Mouse (Mus musculus): ENCODE data around the gene Srms.

- no peak for TF ChIP-seq CTCF (IDR thresholded peaks at IDR 0.05)
- TF ChIP-seq EP300 (IDR thresholded peaks at IDR 0.05): no peak
Observed at GRCm38 (mm10) chr2:181157180-181157579, 55.8 kb downstream of the Srms start.

Measured in lung, postnatal 0 days (tissue).